Mouse (Mus musculus) limb, embryonic 12.5 days (tissue): ENCODE data around the gene Ftcd. TPM values are rescaled to one million over a fixed set of nuclear protein-coding genes. Genes with fewer than 3 reads are reported as not detected.

Experiments used
- ATAC-seq: fragments of 200-750 bp; cut with Nextera tagmentation; 2 replicates; pipeline ENCODE4 v1.8.0; 2017; ENCODE audit warnings: low read depth, moderate TSS enrichment; ENCODE audit not compliant: insufficient number of reproducible peaks, insufficient read depth, low FRiP score, low TSS enrichment
- H3K27ac ChIP-seq: fragments of 300-500 bp; sonication (generic); 2 replicates; pipeline ENCODE4 v1.5.1; 2016; ENCODE audit warnings: mild to moderate bottlenecking, moderate library complexity
- H3K27me3 ChIP-seq: fragments of 300-500 bp; sonication (generic); 2 replicates; pipeline ENCODE4 v1.6.1; 2016; ENCODE audit warnings: mild to moderate bottlenecking, moderate library complexity
- H3K36me3 ChIP-seq: fragments of 300-500 bp; sonication (generic); 2 replicates; pipeline ENCODE4 v1.6.1; 2016; ENCODE audit warnings: mild to moderate bottlenecking, moderate library complexity
- H3K4me1 ChIP-seq: fragments of 300-500 bp; sonication (generic); replicated peaks from 2 replicates; pipeline ENCODE4 v1.6.1; 2016
- H3K4me2 ChIP-seq: fragments of 300-500 bp; sonication (generic); 2 replicates; pipeline ENCODE4 v1.6.1; 2016; ENCODE audit warnings: mild to moderate bottlenecking, moderate library complexity
- H3K4me3 ChIP-seq: fragments of 300-500 bp; sonication (generic); replicated peaks from 2 replicates; pipeline ENCODE4 v1.5.1; 2016; ENCODE audit warnings: mild to moderate bottlenecking
- H3K9ac ChIP-seq: fragments of 300-500 bp; sonication (generic); replicated peaks from 2 replicates; pipeline ENCODE4 v1.6.1; 2016; ENCODE audit warnings: mild to moderate bottlenecking, moderate library complexity
- H3K9me3 ChIP-seq: fragments of 300-500 bp; sonication (generic); 2 replicates; pipeline ENCODE4 v1.6.1; 2016; ENCODE audit warnings: mild to moderate bottlenecking, moderate library complexity
- WGBS: fragments of 180-500 bp; shearing (Covaris S2); methylation state at CpG from one replicate; pipeline ENCODE4 v1.1.7; 2016; 5-methylcytosine and 5-hydroxymethylcytosine counted together
- polyA plus RNA-seq: library from polyadenylated mRNA; unstranded; fragments of >200 nt; fragmentation: Nextera tagmentation; extraction: Ambion mirVana; gene quantifications from 2 replicates; pipeline ENCODE4 v1.2.1, GENCODE M21; 2016

The Ftcd gene
- polyA plus RNA-seq, 1 experiment from 2014 or later: not detected

GRCm38 (mm10) chr10:76612473-76612872 lies 37.0 kb downstream of the Ftcd start:
- WGBS: 89% methylated on average over 7 of the region's 7 CpGs
- Histone ChIP-seq H3K9me3 (no peaks in the 10 kb centered on the region), H3K27ac (no peak overlapping the region), H3K9ac (no peak overlapping the region), H3K36me3 (peaks cover 73% of the 10 kb centered on the region), H3K4me2 (no peak overlapping the region), H3K4me1 (no peaks in the 10 kb centered on the region), H3K4me3 (no peak overlapping the region), H3K27me3 (no peaks in the 10 kb centered on the region)
- ATAC-seq: no peak

DNA sequence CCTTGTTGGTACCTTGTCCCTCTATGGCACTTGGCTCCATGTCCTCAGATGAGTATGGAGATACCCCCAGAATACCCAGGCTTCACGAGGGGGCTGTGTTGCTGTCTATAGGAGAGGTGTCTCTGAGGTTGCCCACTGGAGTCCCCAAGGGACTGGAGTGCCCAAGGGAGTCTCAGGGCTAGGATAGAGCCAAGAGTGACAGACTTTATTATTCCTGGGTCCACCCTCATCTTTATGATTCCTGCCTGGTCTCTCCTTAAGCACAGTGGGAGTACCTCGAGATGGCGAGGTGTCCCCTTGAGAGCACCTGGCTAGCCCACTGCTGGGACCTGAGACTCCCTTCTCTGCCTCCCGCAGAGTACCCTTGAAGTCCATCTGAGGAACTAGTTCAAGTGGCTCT lies 47.0 kb downstream of the Ftcd start:
- H3K4me3 ChIP-seq: peak overlapping the region; percentile 55
- H3K4me2 ChIP-seq: peak overlapping the region; percentile 67
- H3K9me3 ChIP-seq: no peaks in the 10 kb centered on the region
- no peaks in the 10 kb centered on the region for H3K36me3 ChIP-seq
- no peak for ATAC-seq
- H3K27me3 ChIP-seq: no peaks in the 10 kb centered on the region; the same call in 1 of the 2 replicates
- 72% methylated on average over 4 of the region's 4 CpGs for WGBS
- peaks cover 25% of the 10 kb centered on the region for H3K4me1 ChIP-seq
- no peak overlapping the region for H3K27ac ChIP-seq
- H3K9ac ChIP-seq: peak overlapping the region; percentile 79; the same call in 1 of the 2 replicates

DNA sequence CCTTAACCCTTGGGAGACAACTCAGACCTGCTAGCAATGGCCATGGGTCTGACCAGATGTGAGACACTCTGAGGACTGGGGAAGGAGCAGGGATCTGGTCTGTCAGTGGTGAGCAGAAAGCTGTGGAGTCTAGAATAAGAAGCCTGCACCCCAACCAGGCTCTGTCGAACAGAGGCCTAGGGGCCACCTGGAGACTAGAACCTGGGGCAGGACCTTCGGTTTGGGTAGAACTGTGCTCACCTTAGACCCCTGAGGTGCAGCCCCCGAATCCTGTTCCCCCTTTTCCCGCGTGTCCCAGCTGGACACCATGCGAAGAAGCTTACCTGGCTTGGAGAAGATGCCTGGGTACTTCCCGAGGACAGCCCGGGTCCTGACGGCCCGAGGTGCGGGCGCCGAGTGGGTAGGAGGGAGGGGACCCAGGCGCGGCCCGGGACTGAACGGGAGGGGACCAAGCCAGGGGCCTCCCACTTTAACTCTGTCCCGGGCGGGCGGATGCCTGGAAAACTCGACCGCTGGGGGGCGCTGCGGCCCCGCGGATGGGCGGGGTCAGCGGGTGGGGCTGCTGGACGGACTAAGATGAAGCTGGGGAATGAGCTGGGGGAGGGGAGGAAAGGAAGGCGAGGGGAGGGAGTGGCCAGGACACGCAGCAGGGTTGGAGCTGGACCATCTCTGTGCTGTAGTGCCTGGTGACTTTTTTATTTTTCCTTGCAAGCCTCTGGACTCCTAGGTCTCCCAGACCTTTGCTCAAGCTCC lies 47.7 kb downstream of the Ftcd start, which contains the start of gene Col6a2:
TSS of gene Col6a2 (minus strand) at position 703 of the 753 bp plus-strand sequence.
- WGBS: 3% methylated on average over 28 of the region's 31 CpGs

GRCm38 (mm10) chr10:76623734-76624133 lies 48.3 kb downstream of the Ftcd start:
- peak overlapping the region; percentile 79; the same call in 1 of the 2 replicates for H3K9ac ChIP-seq
- H3K27ac ChIP-seq: peak overlapping the region; percentile 64; the same call in 1 of the 2 replicates
- peak overlapping the region; percentile 67 for H3K4me2 ChIP-seq
- WGBS: 19% methylated on average over 7 of the region's 7 CpGs
- peak overlapping the region; percentile 55 for H3K4me3 ChIP-seq
- ATAC-seq: 0 out of 2 replicates have a peak, but pooled peaks have one; percentile 18
- no peaks in the 10 kb centered on the region; the same call in 1 of the 2 replicates for H3K27me3 ChIP-seq
- H3K9me3 ChIP-seq: no peaks in the 10 kb centered on the region
- no peaks in the 10 kb centered on the region for H3K36me3 ChIP-seq
- peaks cover 25% of the 10 kb centered on the region for H3K4me1 ChIP-seq

More for the DNA sequence above, 47.7 kb downstream of the Ftcd start, which contains the start of gene Col6a2:
- H3K27me3 ChIP-seq: no peaks in the 10 kb centered on the region; the same call in 1 of the 2 replicates
- H3K4me3 ChIP-seq: peak within 1 kb of the TSS; percentile 55
- H3K36me3 ChIP-seq: no peaks in the 10 kb centered on the region
- ATAC-seq: peak; percentile 93
- H3K9ac ChIP-seq: peak within 1 kb of the TSS; percentile 79
- H3K4me2 ChIP-seq: peak within 1 kb of the TSS; percentile 67
- H3K27ac ChIP-seq: peak within 1 kb of the TSS; percentile 64; the same call in 1 of the 2 replicates
- no peaks in the 10 kb centered on the region for H3K9me3 ChIP-seq
- H3K4me1 ChIP-seq: peaks cover 25% of the 10 kb centered on the region

- H3K36me3 ChIP-seq: no peaks in the 10 kb centered on the region
- no peaks in the 10 kb centered on the region for H3K9me3 ChIP-seq
- H3K27ac ChIP-seq: no peak overlapping the region
- H3K4me1 ChIP-seq: peaks cover 25% of the 10 kb centered on the region
- H3K4me3 ChIP-seq: no peak overlapping the region
- H3K4me2 ChIP-seq: no peak overlapping the region
- no peak for ATAC-seq
- WGBS: 83% methylated on average over 7 of the region's 7 CpGs
- no peak overlapping the region for H3K9ac ChIP-seq
- no peaks in the 10 kb centered on the region; the same call in 1 of the 2 replicates for H3K27me3 ChIP-seq
These were observed 49.5 kb downstream of the Ftcd start for GRCm38 (mm10) chr10:76624903-76625302.

- no peaks in the 10 kb centered on the region for H3K36me3 ChIP-seq
- 88% methylated on average over 5 of the region's 5 CpGs for WGBS
These were observed 52.3 kb downstream of the Ftcd start for GRCm38 (mm10) chr10:76627714-76628113.

GRCm38 (mm10) chr10:76630657-76631056 lies 55.2 kb downstream of the Ftcd start:
- no peaks in the 10 kb centered on the region for H3K36me3 ChIP-seq
- H3K9me3 ChIP-seq: no peaks in the 10 kb centered on the region
- 82% methylated on average over 1 of the region's 1 CpGs for WGBS
- no peak overlapping the region for H3K9ac ChIP-seq
- no peak overlapping the region for H3K27ac ChIP-seq
- no peaks in the 10 kb centered on the region for H3K27me3 ChIP-seq
- ATAC-seq: no peak
- H3K4me3 ChIP-seq: no peak overlapping the region
- peaks cover 34% of the 10 kb centered on the region for H3K4me1 ChIP-seq
- H3K4me2 ChIP-seq: no peak overlapping the region

More at GRCm38 (mm10) chr10:76627714-76628113, 52.3 kb downstream of the Ftcd start:
- Histone ChIP-seq H3K4me1 (peaks cover 15% of the 10 kb centered on the region), H3K9me3 (no peaks in the 10 kb centered on the region), H3K4me3 (no peak overlapping the region), H3K4me2 (no peak overlapping the region), H3K9ac (no peak overlapping the region), H3K27me3 (no peaks in the 10 kb centered on the region), H3K27ac (no peak overlapping the region)
- ATAC-seq: no peak

DNA sequence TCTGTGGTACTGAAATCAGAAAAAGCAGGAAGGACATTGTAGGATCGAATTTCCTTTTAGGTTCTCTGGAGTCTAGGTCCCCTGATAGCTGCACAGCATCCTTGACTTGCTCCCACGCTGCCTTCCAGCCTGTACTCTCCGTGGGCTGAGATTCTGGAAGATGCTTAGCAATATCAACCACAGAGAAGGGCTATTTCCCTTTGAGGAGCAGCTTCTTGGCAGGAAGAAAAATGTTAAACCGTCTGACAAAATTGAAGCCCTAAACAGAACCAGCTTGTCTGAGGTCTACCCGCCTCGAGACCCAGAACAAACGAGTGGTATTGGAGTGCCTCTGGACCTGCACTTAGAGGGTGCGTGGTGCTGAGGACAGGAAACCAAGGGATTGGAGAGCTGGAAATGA lies 57.2 kb downstream of the Ftcd start:
- Histone ChIP-seq H3K27ac (peak overlapping the region; percentile 59), H3K36me3 (no peaks in the 10 kb centered on the region), H3K9ac (no peak overlapping the region), H3K4me3 (no peak overlapping the region), H3K9me3 (no peaks in the 10 kb centered on the region), H3K4me2 (no peak overlapping the region), H3K4me1 (peaks cover 43% of the 10 kb centered on the region), H3K27me3 (no peaks in the 10 kb centered on the region)
- ATAC-seq: no peak
- 54% methylated on average over 8 of the region's 8 CpGs for WGBS

- Histone ChIP-seq H3K9ac (no peak overlapping the region), H3K4me3 (no peak overlapping the region), H3K27me3 (no peaks in the 10 kb centered on the region), H3K36me3 (no peaks in the 10 kb centered on the region), H3K27ac (peak overlapping the region; percentile 88), H3K9me3 (no peaks in the 10 kb centered on the region), H3K4me2 (no peak overlapping the region), H3K4me1 (peaks cover 43% of the 10 kb centered on the region)
- ATAC-seq: peak; percentile 62; the same call in 1 of the 2 replicates
- WGBS: 38% methylated on average over 7 of the region's 7 CpGs
These were observed 58.7 kb downstream of the Ftcd start for GRCm38 (mm10) chr10:76634094-76634571.

GRCm38 (mm10) chr10:76634584-76634983 lies 59.1 kb downstream of the Ftcd start:
- WGBS: 69% methylated on average over 5 of the region's 5 CpGs
- ATAC-seq: no peak
- peak overlapping the region; percentile 88 for H3K27ac ChIP-seq
- no peaks in the 10 kb centered on the region for H3K36me3 ChIP-seq
- no peaks in the 10 kb centered on the region for H3K27me3 ChIP-seq
- H3K4me2 ChIP-seq: no peak overlapping the region
- H3K4me1 ChIP-seq: peaks cover 43% of the 10 kb centered on the region
- H3K4me3 ChIP-seq: no peak overlapping the region
- H3K9ac ChIP-seq: no peak overlapping the region
- H3K9me3 ChIP-seq: no peaks in the 10 kb centered on the region

- no peak; the same call in 1 of the 2 replicates for ATAC-seq
- H3K4me3 ChIP-seq: no peak overlapping the region
These were observed 60.6 kb downstream of the Ftcd start for GRCm38 (mm10) chr10:76636026-76636425.

More at GRCm38 (mm10) chr10:76636026-76636425, 60.6 kb downstream of the Ftcd start:
- H3K36me3 ChIP-seq: no peaks in the 10 kb centered on the region
- H3K27me3 ChIP-seq: no peaks in the 10 kb centered on the region
- H3K4me2 ChIP-seq: no peak overlapping the region
- H3K27ac ChIP-seq: peak overlapping the region; percentile 85
- no peak overlapping the region for H3K9ac ChIP-seq
- no peaks in the 10 kb centered on the region for H3K9me3 ChIP-seq
- 15% methylated on average over 3 of the region's 3 CpGs for WGBS
- peaks cover 43% of the 10 kb centered on the region for H3K4me1 ChIP-seq
